Mouse (Mus musculus) CH12.LX (cell line): ENCODE results near the gene Vps51. TPM values are rescaled to one million over a fixed set of nuclear protein-coding genes. Genes with fewer than 3 reads are reported as not detected.
A peak's percentile ranks its signal among the peaks of the same experiment; 100 is the strongest.

Source experiments
- DNase-seq: peaks from one replicate; pipeline ENCODE4 v3.0.0-alpha.2; 2013; ENCODE audit errors: extremely low read depth
- H3K27ac ChIP-seq: 2 replicates; pipeline ENCODE4 v1.5.1; 2012; ENCODE audit warnings: low read depth, mild to moderate bottlenecking, control low read depth, moderate library complexity; ENCODE audit not compliant: insufficient read depth
- H3K27me3 ChIP-seq: replicated peaks from 2 replicates; pipeline ENCODE3; 2012; ENCODE audit warnings: inconsistent platforms
- H3K36me3 ChIP-seq, 2 experiments: replicated peaks in 1 of 2; 2 replicates each; pipeline versions ENCODE3 to v1.6.1; 2012; ENCODE audit warnings: inconsistent platforms in 1 of 2, low read length in 1 of 2, mild to moderate bottlenecking in 1 of 2, mixed read lengths in 1 of 2, moderate library complexity in 1 of 2; ENCODE audit not compliant: control insufficient read depth in 1 of 2, insufficient read depth in 1 of 2
- H3K4me1 ChIP-seq, 2 experiments: 2 replicates each; pipeline ENCODE4 v1.6.1; 2012; ENCODE audit warnings: inconsistent platforms in 1 of 2, moderate library complexity in 1 of 2; ENCODE audit not compliant: insufficient read depth in 2 of 2, control insufficient read depth in 1 of 2
- H3K4me2 ChIP-seq: 2 replicates; pipeline ENCODE4 v1.6.1; 2012; ENCODE audit warnings: low read depth, mild to moderate bottlenecking, control low read depth; ENCODE audit not compliant: poor library complexity, insufficient read depth, severe bottlenecking
- H3K4me3 ChIP-seq, 3 experiments: fragments of 150-350 bp in 1 of 3; sonication (generic) in 1 of 3; replicated peaks in 1 of 3; 2 replicates each; pipeline versions ENCODE3 to v1.5.1; 2011 to 2012; ENCODE audit warnings: low read depth in 2 of 3, low read length in 2 of 3, mild to moderate bottlenecking in 2 of 3, moderate library complexity in 2 of 3, control low read depth in 1 of 3, improper control_type of control experiment in 1 of 3, inconsistent platforms in 1 of 3, mixed read lengths in 1 of 3; ENCODE audit not compliant: poor library complexity in 1 of 3
- H3K79me2 ChIP-seq: replicated peaks from 2 replicates; pipeline ENCODE4 v1.6.1; 2012; ENCODE audit warnings: mild to moderate bottlenecking, moderate library complexity; ENCODE audit not compliant: control insufficient read depth, poor library complexity, insufficient read depth, severe bottlenecking; ENCODE audit errors: extremely low read depth
- H3K9ac ChIP-seq: 2 replicates; pipeline ENCODE4 v1.6.1; 2012; ENCODE audit warnings: low read depth, mild to moderate bottlenecking, control low read depth, moderate library complexity; ENCODE audit not compliant: insufficient read depth
- H3K9me3 ChIP-seq: replicated peaks from 2 replicates; pipeline ENCODE3; 2012; ENCODE audit warnings: low read length, inconsistent platforms, mixed read lengths
- CHD1 ChIP-seq: IDR thresholded peaks from 2 replicates; pipeline ENCODE4 v1.6.1; 2012; ENCODE audit warnings: low read depth, low read length, improper control_type of control experiment, inconsistent platforms
- CHD2 ChIP-seq: IDR thresholded peaks from 2 replicates; pipeline ENCODE4 v1.6.1; 2011; ENCODE audit warnings: low read length, improper control_type of control experiment
- CTCF ChIP-seq, 2 experiments: IDR thresholded peaks in 1 of 2; conservative IDR thresholded peaks in 1 of 2; 2 replicates each; pipeline ENCODE4 v1.5.1; 2011 to 2012; ENCODE audit warnings: low read depth in 2 of 2, low read length in 2 of 2, improper control_type of control experiment in 1 of 2, inconsistent platforms in 1 of 2, mild to moderate bottlenecking in 1 of 2, moderate library complexity in 1 of 2
- E2F4 ChIP-seq: IDR thresholded peaks from 2 replicates; pipeline ENCODE4 v1.6.1; 2011; ENCODE audit warnings: low read depth, low read length, improper control_type of control experiment; ENCODE audit not compliant: insufficient replicate concordance
- ELF1 ChIP-seq: IDR thresholded peaks from 2 replicates; pipeline ENCODE4 v1.6.1; 2014; ENCODE audit warnings: low read depth, mild to moderate bottlenecking, inconsistent platforms, low read length, improper control_type of control experiment
- EP300 ChIP-seq: IDR thresholded peaks from 2 replicates; pipeline ENCODE4 v1.6.1; 2011; ENCODE audit warnings: low read length, improper control_type of control experiment
- ETS1 ChIP-seq: conservative IDR thresholded peaks from 2 replicates; pipeline ENCODE4 v1.6.1; 2012; ENCODE audit warnings: low read depth, mild to moderate bottlenecking, inconsistent platforms, low read length, improper control_type of control experiment, moderate library complexity
- GABPA ChIP-seq: IDR thresholded peaks from 2 replicates; pipeline ENCODE4 v1.6.1; 2012; ENCODE audit warnings: low read depth, low read length, improper control_type of control experiment, inconsistent platforms; ENCODE audit not compliant: insufficient replicate concordance
- HCFC1 ChIP-seq: IDR thresholded peaks from 2 replicates; pipeline ENCODE4 v1.6.1; 2012; ENCODE audit warnings: low read depth, mild to moderate bottlenecking, inconsistent platforms, low read length, improper control_type of control experiment
- IRF4 ChIP-seq: IDR thresholded peaks from 2 replicates; pipeline ENCODE4 v1.6.1; 2014; ENCODE audit warnings: low read depth, mild to moderate bottlenecking, inconsistent platforms, low read length, improper control_type of control experiment
- JUN ChIP-seq: IDR thresholded peaks from 2 replicates; pipeline ENCODE4 v1.6.1; 2011; ENCODE audit warnings: low read depth, mild to moderate bottlenecking, low read length, improper control_type of control experiment, moderate library complexity; ENCODE audit not compliant: insufficient read depth
- JUND ChIP-seq: conservative IDR thresholded peaks from 2 replicates; pipeline ENCODE4 v1.6.1; 2011; ENCODE audit warnings: low read depth, low read length, improper control_type of control experiment
- KAT2A ChIP-seq: IDR thresholded peaks from 2 replicates; pipeline ENCODE4 v1.6.1; 2012; ENCODE audit warnings: low read length, improper control_type of control experiment, inconsistent platforms; ENCODE audit not compliant: insufficient replicate concordance
- MAFK ChIP-seq: IDR thresholded peaks from 2 replicates; pipeline ENCODE4 v1.6.1; 2011; ENCODE audit warnings: low read length, improper control_type of control experiment; ENCODE audit not compliant: insufficient replicate concordance
- MAX ChIP-seq: IDR thresholded peaks from 2 replicates; pipeline ENCODE4 v1.6.1; 2011; ENCODE audit warnings: low read length, improper control_type of control experiment
- MEF2A ChIP-seq: IDR thresholded peaks from 2 replicates; pipeline ENCODE4 v1.6.1; 2014; ENCODE audit warnings: low read depth, mild to moderate bottlenecking, inconsistent platforms, low read length, improper control_type of control experiment, borderline replicate concordance
- MXI1 ChIP-seq: IDR thresholded peaks from 2 replicates; pipeline ENCODE4 v1.6.1; 2011; ENCODE audit warnings: mild to moderate bottlenecking, low read depth, low read length, improper control_type of control experiment
- NELFE ChIP-seq: IDR thresholded peaks from 2 replicates; pipeline ENCODE4 v1.6.1; 2011; ENCODE audit warnings: low read depth, low read length, improper control_type of control experiment
- PAX5 ChIP-seq: IDR thresholded peaks from 2 replicates; pipeline ENCODE4 v1.6.1; 2012; ENCODE audit warnings: low read length, inconsistent platforms, mixed read lengths
- POLR2A ChIP-seq: IDR thresholded peaks from 2 replicates; pipeline ENCODE4 v1.6.1; 2011; ENCODE audit warnings: low read depth, mild to moderate bottlenecking, improper control_type of control experiment, low read length
- POLR2AphosphoS2 ChIP-seq: IDR thresholded peaks from 2 replicates; pipeline ENCODE4 v1.6.1; 2011; ENCODE audit warnings: low read depth, low read length, improper control_type of control experiment
- RCOR1 ChIP-seq: conservative IDR thresholded peaks from 2 replicates; pipeline ENCODE4 v1.6.1; 2012; ENCODE audit warnings: low read depth, mild to moderate bottlenecking, inconsistent platforms, low read length, improper control_type of control experiment
- SIN3A ChIP-seq: IDR thresholded peaks from 2 replicates; pipeline ENCODE4 v1.6.1; 2012; ENCODE audit warnings: low read length, improper control_type of control experiment, inconsistent platforms
- SMC3 ChIP-seq: IDR thresholded peaks from 2 replicates; pipeline ENCODE4 v1.6.1; 2011; ENCODE audit warnings: low read depth, low read length, improper control_type of control experiment
- TBP ChIP-seq: conservative IDR thresholded peaks from 2 replicates; pipeline ENCODE4 v1.6.1; 2011; ENCODE audit warnings: low read depth, low read length, improper control_type of control experiment
- TCF12 ChIP-seq: IDR thresholded peaks from 2 replicates; pipeline ENCODE4 v1.6.1; 2014; ENCODE audit warnings: low read depth, mild to moderate bottlenecking, inconsistent platforms, low read length, improper control_type of control experiment
- USF2 ChIP-seq: conservative IDR thresholded peaks from 2 replicates; pipeline ENCODE4 v1.6.1; 2011; ENCODE audit warnings: low read depth, low read length, improper control_type of control experiment
- ZC3H11A ChIP-seq: IDR thresholded peaks from 2 replicates; pipeline ENCODE4 v1.6.1; 2012; ENCODE audit warnings: low read depth, mild to moderate bottlenecking, inconsistent platforms, low read length, improper control_type of control experiment
- ZMIZ1 ChIP-seq: IDR thresholded peaks from 2 replicates; pipeline ENCODE4 v1.6.1; 2012; ENCODE audit warnings: low read depth, mild to moderate bottlenecking, inconsistent platforms, low read length, improper control_type of control experiment
- ZNF384 ChIP-seq: IDR thresholded peaks from 2 replicates; pipeline ENCODE4 v1.6.1; 2012; ENCODE audit warnings: low read depth, low read length, improper control_type of control experiment, inconsistent platforms
- dilution Hi-C: fragments of 300-500 bp; cut with MboI; formaldehyde crosslinking; loops from 2 replicates; pipeline ENCODE4 v1.14.3; 2020; ENCODE audit warnings: low sequenced_read_pairs; ENCODE audit not compliant: extremely low pct_unique_long_range_greater_than_20kb, extremely low pct_ligation_motif_present
- in situ Hi-C: fragments of 300-500 bp; cut with MboI; formaldehyde crosslinking; loops from 3 replicates; pipeline ENCODE4 v1.14.3; 2019; ENCODE audit warnings: low sequenced_read_pairs, low pct_ligation_motif_present, low pct_unique_long_range_greater_than_20kb, mixed read lengths
- polyA plus RNA-seq: library from polyadenylated mRNA; unstranded; fragments of >175 nt; gene quantifications from 2 replicates; pipeline ENCODE4 v1.2.1, GENCODE M21; 2012; ENCODE audit warnings: low read depth; ENCODE audit not compliant: insufficient read length
- total RNA-seq, 2 experiments: library from RNA; depleted of rRNA; stranded (reverse); fragments of 300-350 nt in 1 of 2; fragments of >200 nt in 1 of 2; gene quantifications; 2 replicates each; pipeline ENCODE4 v1.2.3; 2012 to 2014

Vps51 gene
- total and polyA plus RNA-seq, 3 experiments, result 37.7 to 51.2 (median 48.2) TPM

DNA sequence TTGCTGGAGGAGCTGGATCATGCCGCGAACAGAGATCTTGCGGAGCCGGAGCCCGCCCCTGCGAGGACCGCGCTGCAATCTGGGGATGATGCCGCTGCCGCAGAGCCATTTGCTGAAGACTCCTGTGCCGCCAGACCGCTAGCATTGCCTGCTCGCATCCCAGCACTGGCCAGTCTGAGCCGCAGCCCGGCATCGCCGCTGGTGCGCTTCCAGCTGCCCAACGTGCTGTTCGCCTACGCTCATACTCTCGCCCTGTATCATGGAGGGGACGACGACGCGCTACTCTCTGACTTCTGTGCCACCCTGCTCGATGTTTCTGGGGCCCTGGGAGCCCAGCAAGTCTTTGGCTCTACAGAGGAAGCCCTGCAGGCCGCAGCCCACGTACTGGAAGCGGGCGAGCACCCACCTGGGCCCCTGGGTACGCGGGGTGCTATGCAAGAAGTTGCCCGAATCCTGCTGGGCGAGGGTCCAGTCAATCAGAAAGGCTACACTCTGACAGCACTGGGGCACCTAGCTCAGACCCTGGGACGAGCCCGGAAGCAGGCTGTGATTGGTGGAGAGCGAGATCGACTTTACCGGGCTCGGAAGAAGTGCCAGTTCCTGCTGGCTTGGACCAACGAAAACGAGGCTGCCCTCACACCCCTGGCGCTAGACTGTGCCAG, 15.3 kb downstream of the Vps51 start:
- Histone ChIP-seq H3K4me1 (peaks cover 8 to 39% of the 10 kb centered on the region in 2 experiments), H3K9ac (peak overlapping the region; percentile 78), H3K27ac (peak overlapping the region; percentile 88), H3K4me3 (peak overlapping the region; percentile 94 to 98 (median 95)), H3K79me2 (peaks cover 28% of the 10 kb centered on the region), H3K27me3 (no peaks in the 10 kb centered on the region), H3K9me3 (no peaks in the 10 kb centered on the region), H3K4me2 (peak overlapping the region; percentile 41), H3K36me3 (peaks cover 13 to 29% of the 10 kb centered on the region in 2 experiments)
- TF ChIP-seq ZMIZ1 (no peak), ETS1 (no peak), MXI1 (no peak; the same call in 1 of the 2 replicates), E2F4 (no peak), ZNF384 (no peak), TBP (peak; percentile 53; the same call in 1 of the 2 replicates), ELF1 (peak; percentile 85), POLR2A (peak; percentile 63), NELFE (peak; percentile 50; the same call in 1 of the 2 replicates)
- in situ Hi-C loops, result loop anchor here (10.0 kb wide), 1 partner anchor 97 kb away; the partner anchor contains the start of gene Pola2
- peak; percentile 78 for DNase-seq
- dilution Hi-C loops, result no loop called here

DNA sequence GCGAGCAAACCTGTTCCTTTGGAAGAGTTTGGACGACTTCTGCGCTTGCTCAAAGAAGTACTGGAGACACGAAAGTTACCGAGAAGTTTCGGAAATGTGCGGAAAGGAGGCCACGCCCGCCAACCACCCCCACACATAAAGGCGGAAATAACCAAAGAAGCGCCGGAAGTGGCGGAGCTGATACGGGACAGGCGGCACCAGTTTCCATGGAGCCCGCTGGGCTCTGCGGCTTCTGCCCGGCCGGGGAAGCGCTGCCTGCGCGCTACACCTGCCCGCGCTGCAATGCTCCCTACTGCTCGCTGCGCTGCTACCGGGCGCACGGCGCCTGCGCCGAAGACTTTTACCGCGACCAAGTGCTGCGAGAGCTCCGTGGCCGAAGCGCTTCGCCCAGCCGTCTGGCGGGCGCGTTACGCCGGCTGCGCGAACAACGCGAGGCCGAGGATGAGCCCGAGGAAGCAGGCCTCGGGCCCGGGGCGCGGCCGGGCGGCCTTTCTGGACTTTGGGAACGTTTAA, 16.0 kb downstream of the Vps51 start, which contains the start of gene Znhit2:
TSS of gene Znhit2 (plus strand) at position 172 of the 513 bp plus-strand sequence.
- dilution Hi-C loops, result no loop called here
- TF ChIP-seq RCOR1 (no peak), POLR2AphosphoS2 (0 out of 2 replicates have a peak, but pooled peaks have one; percentile 77), CHD1 (peak; percentile 76; the same call in 1 of the 2 replicates), ETS1 (no peak), KAT2A (peak; percentile 72; the same call in 1 of the 2 replicates), ELF1 (peak; percentile 91), NELFE (peak; percentile 77), IRF4 (peak; percentile 65; the same call in 1 of the 2 replicates), HCFC1 (peak; percentile 81), SMC3 (no peak), TBP (peak; percentile 76; the same call in 1 of the 2 replicates), MAX (0 out of 2 replicates have a peak, but pooled peaks have one; percentile 37), TCF12 (peak; percentile 71; the same call in 1 of the 2 replicates), JUND (no peak), PAX5 (no peak), SIN3A (peak; percentile 95), ZC3H11A (no peak), EP300 (no peak), MEF2A (peak; percentile 60; the same call in 1 of the 2 replicates), ZNF384 (no peak), CHD2 (peak; percentile 51; the same call in 1 of the 2 replicates), USF2 (no peak), GABPA (no peak), JUN (no peak), MAFK (no peak), CTCF (conservative IDR thresholded peaks at IDR 0.05 in 1 of 2, IDR thresholded peaks at IDR 0.05 in 1 of 2; ENCODE audit: low read depth in 2 of 2, low read length in 2 of 2) (no peak)

More for the DNA sequence above, 16.0 kb downstream of the Vps51 start, which contains the start of gene Znhit2:
- peaks cover 13 to 35% of the 10 kb centered on the region in 2 experiments for H3K36me3 ChIP-seq
- peak; percentile 95 for DNase-seq
- in situ Hi-C loops, result loop anchor here (10.0 kb wide), 1 partner anchor 96 kb away; the partner anchor contains the start of gene Pola2
- peaks cover 35% of the 10 kb centered on the region for H3K79me2 ChIP-seq
- H3K27me3 ChIP-seq, result no peaks in the 10 kb centered on the region
- H3K4me2 ChIP-seq, result peak within 1 kb of the TSS; percentile 73
- H3K4me3 ChIP-seq, result peak within 1 kb of the TSS; percentile 94 to 98 (median 95)
- H3K27ac ChIP-seq, result peak within 1 kb of the TSS; percentile 88
- peak within 1 kb of the TSS; percentile 78 for H3K9ac ChIP-seq
- H3K9me3 ChIP-seq, result no peaks in the 10 kb centered on the region
- peaks cover 8 to 39% of the 10 kb centered on the region in 2 experiments for H3K4me1 ChIP-seq
